Mouse (Mus musculus): Measurements from ENCODE around the gene Eloa.

- TF ChIP-seq CTCF (IDR thresholded peaks at IDR 0.05; ENCODE audit: borderline replicate concordance, insufficient read depth, low read length) (no peak), POLR2A (IDR thresholded peaks at IDR 0.05; ENCODE audit: low read depth, low read length) (no peak)
Observed at GRCm38 (mm10) chr4:136004107-136004675, 17.4 kb downstream of the Eloa start.
